Mouse (Mus musculus) midbrain, embryonic 11.5 days (tissue): ENCODE results near the gene Olfr881. TPM values are rescaled to one million over a fixed set of nuclear protein-coding genes. Genes with fewer than 3 reads are reported as not detected.

Experiments
- ATAC-seq: fragments of 200-750 bp; cut with Nextera tagmentation; 2 replicates; pipeline ENCODE4 v1.8.0; 2017; ENCODE audit warnings: moderate TSS enrichment, moderate library complexity; ENCODE audit not compliant: low FRiP score
- DNase-seq: peaks from one replicate; pipeline ENCODE4 v3.0.0; 2015; ENCODE audit warnings: low spot score; ENCODE audit errors: missing footprints
- H3K27ac ChIP-seq: fragments of 300-500 bp; sonication (generic); 2 replicates; pipeline ENCODE4 v1.5.1; 2014; ENCODE audit warnings: low read depth, low read length
- H3K27me3 ChIP-seq: fragments of 300-500 bp; sonication (generic); 2 replicates; pipeline ENCODE4 v1.6.1; 2014; ENCODE audit warnings: mild to moderate bottlenecking, low read length, moderate library complexity, mixed read lengths; ENCODE audit not compliant: control insufficient read depth, insufficient read depth
- H3K36me3 ChIP-seq: fragments of 300-500 bp; sonication (generic); 2 replicates; pipeline ENCODE4 v1.6.1; 2014; ENCODE audit warnings: mild to moderate bottlenecking, low read length, moderate library complexity, mixed read lengths; ENCODE audit not compliant: control insufficient read depth, insufficient read depth
- H3K4me1 ChIP-seq: fragments of 300-500 bp; sonication (generic); 2 replicates; pipeline ENCODE4 v1.6.1; 2014; ENCODE audit warnings: low read length; ENCODE audit not compliant: control insufficient read depth, insufficient read depth
- H3K4me2 ChIP-seq: fragments of 300-500 bp; sonication (generic); 2 replicates; pipeline ENCODE4 v1.6.1; 2014; ENCODE audit warnings: mild to moderate bottlenecking, moderate library complexity
- H3K4me3 ChIP-seq: fragments of 300-500 bp; sonication (generic); 2 replicates; pipeline ENCODE4 v1.5.1; 2014; ENCODE audit warnings: low read depth, low read length
- H3K9ac ChIP-seq: fragments of 300-500 bp; sonication (generic); 2 replicates; pipeline ENCODE4 v1.6.1; 2014; ENCODE audit warnings: low read length
- H3K9me3 ChIP-seq: fragments of 300-500 bp; sonication (generic); 2 replicates; pipeline ENCODE4 v1.6.1; 2016; ENCODE audit warnings: low read length; ENCODE audit not compliant: control insufficient read depth
- WGBS: fragments of 180-500 bp; shearing (Covaris S2); extraction: QIAGEN DNeasy Blood & Tissue Kit; methylation state at CpG from one replicate; pipeline ENCODE4 v1.1.7; 2014; 5-methylcytosine and 5-hydroxymethylcytosine counted together
- polyA plus RNA-seq: library from polyadenylated mRNA; unstranded; fragments of >200 nt; fragmentation: Nextera tagmentation; extraction: Ambion mirVana; gene quantifications from 2 replicates; pipeline ENCODE4 v1.2.1, GENCODE M21; 2014

Olfr881 gene
- not detected in 2 replicates for polyA plus RNA-seq

DNA sequence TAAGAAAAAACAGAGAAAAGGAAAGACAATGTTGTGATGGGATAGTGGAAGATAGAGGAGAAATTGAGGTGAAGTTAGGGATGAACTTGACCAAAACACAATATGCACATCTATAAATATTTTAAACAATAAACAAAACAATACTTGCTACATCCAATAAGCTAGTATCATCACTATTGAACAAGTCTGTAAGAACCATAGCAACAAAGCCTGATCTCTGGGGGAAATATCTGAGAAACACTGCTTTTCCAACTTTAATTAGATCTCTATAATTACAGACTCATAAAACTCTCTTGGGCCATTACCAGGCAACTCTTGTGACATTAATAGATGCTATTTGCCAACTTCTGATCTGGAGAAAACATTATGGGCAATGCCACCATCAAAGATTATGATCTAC is at the start of gene Olfr881:
Gene Olfr881, plus strand, starts transcription at position 301 of the 400 bp plus-strand sequence.
- H3K4me3 ChIP-seq: no peak within 1 kb of the TSS
- no peak within 1 kb of the TSS for H3K9ac ChIP-seq

DNA sequence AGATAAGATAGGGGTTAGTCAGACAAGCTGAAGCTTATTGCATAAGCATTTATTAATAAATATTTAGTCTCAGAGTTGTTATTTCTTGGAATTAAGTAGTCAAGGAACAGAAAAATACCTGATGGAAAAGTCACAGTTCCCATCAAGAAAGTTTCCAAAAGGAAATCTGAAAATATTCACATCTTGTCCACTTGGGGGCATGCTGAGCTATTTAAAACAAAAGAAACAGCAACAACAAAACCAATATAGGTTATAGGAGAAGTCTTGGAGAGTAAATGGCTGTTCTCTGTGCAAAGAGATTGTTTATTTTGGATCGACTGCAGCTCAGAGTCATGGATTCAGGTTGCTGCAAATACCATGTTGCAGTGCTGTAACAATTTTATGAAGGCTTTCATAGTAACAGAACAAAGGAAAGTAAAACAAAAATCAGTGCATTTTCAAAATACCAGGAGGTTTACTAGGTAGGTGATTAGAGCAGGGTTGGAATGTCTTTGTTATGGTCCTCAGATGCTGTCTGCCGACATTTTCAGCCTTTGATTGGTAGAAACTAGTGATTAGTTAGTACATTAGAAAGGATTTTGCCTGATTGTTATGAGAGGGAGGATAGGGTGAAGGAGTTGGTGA is 7.1 kb downstream of the Olfr881 start:
- 52% methylated on average over 2 of the region's 2 CpGs for WGBS
- Histone ChIP-seq H3K4me3 (no peak overlapping the region), H3K4me1 (no peaks in the 10 kb centered on the region), H3K36me3 (no peaks in the 10 kb centered on the region), H3K4me2 (no peak overlapping the region), H3K27me3 (no peaks in the 10 kb centered on the region), H3K9ac (no peak overlapping the region), H3K9me3 (no peaks in the 10 kb centered on the region), H3K27ac (no peak overlapping the region)
- DNase-seq (peak; percentile 84), ATAC-seq (no peak)

More for the DNA sequence above, at the start of gene Olfr881:
- H3K4me2 ChIP-seq: no peak within 1 kb of the TSS
- H3K9me3 ChIP-seq: no peaks in the 10 kb centered on the region
- H3K4me1 ChIP-seq: no peaks in the 10 kb centered on the region
- no peaks in the 10 kb centered on the region for H3K27me3 ChIP-seq
- no peak for ATAC-seq
- DNase-seq: no peak
- H3K27ac ChIP-seq: no peak within 1 kb of the TSS
- H3K36me3 ChIP-seq: no peaks in the 10 kb centered on the region

DNA sequence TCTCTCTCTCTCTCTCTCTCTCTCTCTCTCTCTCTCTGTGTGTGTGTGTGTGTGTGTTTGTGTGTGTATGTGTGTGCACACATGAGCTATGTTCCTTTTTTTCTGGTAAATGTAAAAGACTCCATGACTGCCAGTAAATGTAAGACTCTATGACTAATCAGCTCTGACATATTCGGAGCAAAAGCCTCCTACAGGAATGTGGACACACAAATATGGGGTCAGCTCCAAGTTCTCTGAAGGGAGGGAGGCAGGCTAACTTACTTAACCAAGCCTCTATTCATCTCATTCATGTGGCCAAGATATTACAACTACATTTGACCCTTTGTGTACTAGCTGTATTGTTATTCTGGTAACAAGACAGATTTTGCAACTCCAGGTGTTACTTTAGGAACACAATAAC is 8.4 kb downstream of the Olfr881 start:
- no peaks in the 10 kb centered on the region for H3K9me3 ChIP-seq
- DNase-seq: no peak
- no peaks in the 10 kb centered on the region for H3K4me1 ChIP-seq
- no peaks in the 10 kb centered on the region for H3K27me3 ChIP-seq
- 75% methylated on average over 1 of the region's 1 CpGs for WGBS
- no peak overlapping the region for H3K9ac ChIP-seq
- no peak for ATAC-seq
- H3K4me2 ChIP-seq: no peak overlapping the region
- no peak overlapping the region for H3K27ac ChIP-seq
- H3K36me3 ChIP-seq: no peaks in the 10 kb centered on the region
- H3K4me3 ChIP-seq: no peak overlapping the region

DNA sequence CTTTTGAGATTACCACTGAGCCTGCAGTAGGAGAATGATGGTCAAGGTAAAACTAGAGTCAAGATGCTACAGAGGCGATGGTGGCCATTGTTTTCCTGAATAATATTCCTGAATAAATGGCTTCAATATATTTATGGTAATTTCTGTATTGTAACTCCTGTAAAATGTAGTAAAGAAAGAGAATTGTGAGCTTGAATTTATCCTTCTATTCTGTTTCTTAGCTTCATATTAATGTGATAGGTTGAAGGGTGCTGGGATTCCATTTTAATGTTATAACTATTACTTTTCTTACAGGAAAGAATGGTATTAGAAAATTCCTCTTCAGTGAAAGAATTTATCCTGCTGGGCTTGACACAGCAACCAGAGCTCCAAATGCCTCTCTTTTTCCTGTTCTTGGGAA is 33.9 kb downstream of the Olfr881 start, which contains the start of gene Olfr883:
Gene Olfr883, plus strand, starts transcription at position 301 of the 400 bp plus-strand sequence.
- no peak within 1 kb of the TSS for H3K27ac ChIP-seq
- WGBS: 88% methylated on average over 1 of the region's 1 CpGs
- no peaks in the 10 kb centered on the region for H3K27me3 ChIP-seq
- no peaks in the 10 kb centered on the region for H3K9me3 ChIP-seq
- no peak for DNase-seq
- no peaks in the 10 kb centered on the region for H3K4me1 ChIP-seq
- H3K9ac ChIP-seq: no peak within 1 kb of the TSS
- H3K36me3 ChIP-seq: no peaks in the 10 kb centered on the region
- no peak within 1 kb of the TSS for H3K4me3 ChIP-seq
- ATAC-seq: no peak
- H3K4me2 ChIP-seq: no peak within 1 kb of the TSS

Other genes with a start within 250 kb of the Olfr881 start
- not detected in 2 replicates for gene Olfr874, start 246.7 kb upstream of the Olfr881 start, polyA plus RNA-seq
- not detected in 2 replicates for gene Olfr875, start 220.0 kb upstream of the Olfr881 start, polyA plus RNA-seq
- not detected in 2 replicates for gene Olfr876, start 188.8 kb upstream of the Olfr881 start, polyA plus RNA-seq
- not detected in 2 replicates for gene Olfr877, start 137.6 kb upstream of the Olfr881 start, polyA plus RNA-seq
- not detected in 2 replicates for gene Olfr145, start 95.1 kb upstream of the Olfr881 start, polyA plus RNA-seq
- gene Olfr878, start 74.0 kb upstream of the Olfr881 start, polyA plus RNA-seq: not detected in 2 replicates
- gene Olfr883, start 34.0 kb downstream of the Olfr881 start, polyA plus RNA-seq: not detected in 2 replicates
- not detected in 2 replicates for gene Olfr884, start 54.7 kb downstream of the Olfr881 start, polyA plus RNA-seq
- not detected in 2 replicates for gene Olfr885, start 69.5 kb downstream of the Olfr881 start, polyA plus RNA-seq
- gene Olfr887, start 92.2 kb downstream of the Olfr881 start, polyA plus RNA-seq: not detected in 2 replicates
- gene Olfr888, start 116.3 kb downstream of the Olfr881 start, polyA plus RNA-seq: not detected in 2 replicates
- gene Olfr889, start 123.4 kb downstream of the Olfr881 start, polyA plus RNA-seq: 0.04 and 0.07 TPM in 2 replicates
- gene Olfr890, start 150.7 kb downstream of the Olfr881 start, polyA plus RNA-seq: not detected in 2 replicates
- gene Olfr891, start 189.0 kb downstream of the Olfr881 start, polyA plus RNA-seq: not detected in 2 replicates
- gene Olfr893, start 216.5 kb downstream of the Olfr881 start, polyA plus RNA-seq: not detected in 2 replicates
- gene Olfr894, start 226.2 kb downstream of the Olfr881 start, polyA plus RNA-seq: not detected in 2 replicates